Mouse (Mus musculus) stomach, adult 2 months (tissue): ENCODE results near the gene Pdia3. TPM values are rescaled to one million over a fixed set of nuclear protein-coding genes. Genes with fewer than 3 reads are reported as not detected.

Experiments used
- polyA plus RNA-seq: library from polyadenylated mRNA; depleted of rRNA; stranded (reverse); fragments of >200 nt; gene quantifications from 2 replicates; pipeline ENCODE4 v1.2.3, GENCODE M21; 2012; rRNA removed

Gene Pdia3
- 494 and 1,371 TPM in 2 replicates for polyA plus RNA-seq

GRCm38 (mm10) chr2:121413387-121414042, at the start of gene Pdia3, which contains the start of gene Catsper2:
TSS of gene Pdia3 (plus strand) at chr2:121413775.
TSS of gene Catsper2 (minus strand) at chr2:121413792.

DNA sequence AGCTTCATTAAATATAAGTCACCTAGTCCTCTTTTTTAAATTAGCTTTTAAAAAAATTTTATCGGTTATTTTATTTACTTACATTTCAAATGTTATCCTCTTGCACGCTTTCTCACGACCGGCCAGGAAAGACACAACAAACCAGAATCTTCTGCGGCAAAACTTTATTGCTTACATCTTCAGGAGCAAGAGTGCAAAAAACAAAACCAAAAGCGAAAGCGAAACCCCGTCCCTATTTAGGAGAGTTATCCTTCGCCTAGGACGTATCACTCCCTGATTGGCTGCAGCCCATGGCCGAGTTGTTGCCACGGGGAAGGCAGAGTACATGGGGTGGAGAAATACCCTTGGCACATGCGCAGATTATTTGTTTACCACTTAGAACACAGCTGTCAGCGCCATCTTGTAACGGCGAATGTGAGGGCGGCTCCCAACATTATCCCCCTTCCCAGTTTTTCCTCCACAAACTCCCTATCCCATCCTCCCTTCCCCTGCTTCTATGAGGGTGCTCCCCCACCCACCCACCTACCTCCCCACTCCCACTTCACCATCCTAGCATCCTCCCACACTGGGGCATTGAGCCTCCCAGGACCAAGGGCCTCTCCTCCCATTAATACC, 26.5 kb upstream of the Pdia3 start, which contains the start of gene Strc:
Gene Strc (minus strand): TSS at position 208 of the 615 bp plus-strand sequence.

DNA sequence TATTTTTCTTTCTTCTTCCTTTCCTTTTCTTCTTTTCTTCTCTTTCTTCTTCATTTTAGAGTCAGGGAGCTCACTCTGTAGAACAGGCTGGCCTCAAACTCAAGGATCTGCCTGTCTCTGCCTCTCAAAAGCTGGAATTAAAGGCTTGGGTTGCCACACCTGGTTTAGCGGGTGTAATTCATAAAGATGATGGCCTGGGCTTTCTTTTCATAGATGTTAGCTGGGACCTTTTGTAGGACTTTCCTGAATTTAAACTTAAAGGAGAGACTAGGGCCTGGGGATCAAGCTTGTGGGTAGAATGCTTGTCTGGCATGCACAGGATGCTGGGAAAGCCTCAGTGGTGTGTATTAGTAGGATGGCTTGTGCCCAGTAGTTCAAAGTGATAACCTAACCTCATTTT, 30.6 kb downstream of the Pdia3 start, which contains the start of gene Ell3:
Gene Ell3 (minus strand): TSS at position 101 of the 400 bp plus-strand sequence.

DNA sequence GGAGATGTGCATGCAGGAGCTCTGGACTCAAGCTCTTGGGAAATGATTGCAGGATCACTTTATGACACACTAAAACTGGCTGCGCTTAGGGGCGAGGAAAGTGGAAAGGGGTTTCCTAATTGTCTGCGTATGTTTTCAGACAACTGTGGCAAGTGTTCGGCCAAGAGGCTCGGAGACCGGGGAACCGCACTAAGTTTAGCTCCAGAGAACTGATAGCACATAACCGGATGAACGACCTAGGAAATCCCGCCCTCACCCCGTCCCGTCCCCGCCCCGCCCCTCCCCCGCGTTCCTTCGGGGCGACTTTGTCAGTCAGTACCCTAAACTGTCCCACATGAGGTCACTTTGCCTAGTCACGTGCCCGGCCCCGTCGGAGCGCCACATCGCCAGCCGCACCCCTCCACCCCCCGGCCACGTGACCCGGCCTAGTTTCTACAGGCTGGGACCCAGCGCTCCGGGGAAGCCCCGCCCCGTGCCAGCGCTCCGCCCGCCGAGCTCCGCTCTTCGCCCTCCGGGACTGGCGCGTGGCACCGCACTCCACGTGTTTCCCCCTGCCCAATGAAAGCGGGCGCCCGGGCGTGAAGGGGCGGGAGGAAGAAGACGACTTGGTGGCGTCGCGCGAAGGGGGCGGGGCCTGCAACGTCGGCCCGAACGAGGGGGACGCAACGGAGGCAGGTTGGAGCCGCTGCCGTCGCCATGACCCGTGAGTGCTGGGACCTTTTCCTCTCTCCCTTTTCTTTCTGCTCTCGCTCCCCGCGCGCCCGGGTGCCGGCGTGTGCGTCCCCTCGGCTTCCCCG, 35.4 kb downstream of the Pdia3 start, which contains the start of gene Serf2:
Gene Serf2 (plus strand): TSS at position 457 of the 797 bp plus-strand sequence.

GRCm38 (mm10) chr2:121452990-121453389, 39.4 kb downstream of the Pdia3 start, which contains the start of gene Hypk:
TSS of gene Hypk (plus strand) at chr2:121453290.

DNA sequence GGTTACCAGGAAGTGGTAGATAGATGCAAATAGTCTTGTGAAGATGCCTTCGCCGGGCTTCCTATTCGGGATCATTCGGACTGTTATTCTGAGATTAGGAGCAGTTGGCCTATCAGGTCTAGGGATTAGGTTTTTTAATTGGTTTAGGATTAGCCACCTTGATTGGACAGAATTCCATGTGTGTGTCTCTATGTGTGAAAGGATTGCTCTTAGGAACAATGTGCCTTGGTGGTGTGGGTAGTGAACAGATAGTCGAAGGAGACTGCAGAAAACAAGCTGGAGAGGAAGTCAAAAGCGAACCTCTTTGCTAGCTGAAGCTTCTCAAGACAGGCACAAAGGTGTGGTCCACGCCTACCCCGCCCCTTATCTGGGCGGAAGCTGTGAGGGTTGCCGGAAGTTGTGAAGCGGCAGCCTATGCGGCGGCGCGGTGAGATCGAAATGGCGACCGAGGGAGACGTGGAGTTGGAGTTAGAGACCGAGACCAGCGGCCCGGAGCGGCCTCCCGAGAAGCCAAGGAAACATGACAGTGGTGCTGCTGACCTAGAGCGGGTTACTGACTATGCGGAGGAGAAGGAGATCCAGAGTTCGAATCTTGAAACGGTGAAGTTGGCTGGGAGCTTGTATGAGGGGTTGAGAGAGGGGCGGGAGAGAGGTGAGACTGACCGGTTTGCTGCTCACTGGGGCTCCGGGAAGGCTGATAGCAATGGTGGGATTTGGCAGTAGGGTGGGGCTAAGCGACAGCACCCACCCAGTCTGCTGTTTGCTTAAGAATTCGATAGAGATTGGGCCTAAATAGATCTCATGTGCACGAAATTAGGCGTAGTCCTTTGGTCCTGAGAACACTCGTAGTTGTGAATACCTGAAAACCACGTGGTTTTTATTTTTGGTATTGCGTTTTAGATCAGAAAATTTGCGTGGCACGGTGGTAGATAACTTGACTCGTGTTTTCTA, 43.4 kb downstream of the Pdia3 start, which contains the start of gene Serinc4:
Gene Serinc4 (minus strand): TSS at position 90 of the 951 bp plus-strand sequence.

GRCm38 (mm10) chr2:121473301-121474179, 60.0 kb downstream of the Pdia3 start, which contains the start of gene Mfap1b:
TSS of gene Mfap1b (minus strand) at chr2:121474067.

Other genes with a start within 250 kb of the Pdia3 start
- 8.8 and 11.5 TPM in 2 replicates for gene Tubgcp4, start 243.1 kb upstream of the Pdia3 start, polyA plus RNA-seq
- gene Zscan29, start 242.7 kb upstream of the Pdia3 start, polyA plus RNA-seq: 0.63 and 0.77 TPM in 2 replicates
- gene Trp53bp1, start 142.4 kb upstream of the Pdia3 start, polyA plus RNA-seq: 4.7 and 8.6 TPM in 2 replicates
- 3.0 and 3.6 TPM in 2 replicates for gene Map1a, start 124.2 kb upstream of the Pdia3 start, polyA plus RNA-seq
- 12.6 and 17.1 TPM in 2 replicates for gene Ppip5k1, start 58.4 kb upstream of the Pdia3 start, polyA plus RNA-seq
- 582 and 597 TPM in 2 replicates for gene Ckmt1, start 56.1 kb upstream of the Pdia3 start, polyA plus RNA-seq
- gene Strc, start 26.6 kb upstream of the Pdia3 start, polyA plus RNA-seq: 0.05 and 0.15 TPM in 2 replicates
- 0.02 and 0.09 TPM in 2 replicates for gene Catsper2, start within 50 bp of the Pdia3 start, polyA plus RNA-seq
- gene Ell3, start 30.5 kb downstream of the Pdia3 start, polyA plus RNA-seq: 1.6 and 2.4 TPM in 2 replicates
- 195 and 280 TPM in 2 replicates for gene Serf2, start 35.4 kb downstream of the Pdia3 start, polyA plus RNA-seq
- 1.3 and 1.6 TPM in 2 replicates for gene Hypk, start 39.5 kb downstream of the Pdia3 start, polyA plus RNA-seq
- gene Serinc4, start 43.0 kb downstream of the Pdia3 start, polyA plus RNA-seq: 0.05 and 0.16 TPM in 2 replicates
- gene Mfap1b, start 60.3 kb downstream of the Pdia3 start, polyA plus RNA-seq: 0.23 and 0.53 TPM in 2 replicates
- 0.05 and 0.35 TPM in 2 replicates for gene Mfap1a, start 92.9 kb downstream of the Pdia3 start, polyA plus RNA-seq
- gene Wdr76, start 92.9 kb downstream of the Pdia3 start, polyA plus RNA-seq: 0.32 and 0.76 TPM in 2 replicates